Mouse (Mus musculus) left cerebral cortex, adult 18-20 months (tissue): ENCODE data around the gene Olfr462. TPM values are rescaled to one million over a fixed set of nuclear protein-coding genes. Genes with fewer than 3 reads are reported as not detected.

Experiments
- DNase-seq, 2 experiments: peaks; one replicate each; pipeline ENCODE4 v3.0.0; 2021 to 2022; ENCODE audit warnings: low spot score in 2 of 2, mixed read lengths in 1 of 2
- total RNA-seq, 2 experiments: library from RNA; stranded (reverse); gene quantifications; 2 replicates each; pipeline ENCODE4 v1.2.3; 2021

The Olfr462 gene
- total RNA-seq, 2 experiments from 2014 or later, result not detected

GRCm38 (mm10) chr11:87852690-87853596 lies 39.1 kb downstream of the Olfr462 start, which contains the start of gene Mks1:
Gene Mks1 (plus strand): TSS chr11:87853215.
- peak; percentile 90 to 92 for DNase-seq

GRCm38 (mm10) chr11:87847884-87848283 lies 44.2 kb downstream of the Olfr462 start:
- DNase-seq, result no peak

- no peak for DNase-seq
Observed at GRCm38 (mm10) chr11:87846968-87847600, 45.0 kb downstream of the Olfr462 start.

GRCm38 (mm10) chr11:87841436-87841835 lies 50.6 kb downstream of the Olfr462 start:
- no peak for DNase-seq

- no peak for DNase-seq
Observed at GRCm38 (mm10) chr11:87840676-87841075, 51.4 kb downstream of the Olfr462 start.

Other genes with a start within 250 kb of the Olfr462 start
- 1 to 10 TPM; 2.1 to 2.2 TPM for gene Rnf43, start 229.5 kb downstream of the Olfr462 start, total RNA-seq
- 10 to 100 TPM; 80.1 to 87.1 TPM for gene Supt4a, start 154.7 kb downstream of the Olfr462 start, total RNA-seq
- 100 to 1,000 TPM; 172 to 177 TPM for gene Tspoap1, start 131.7 kb downstream of the Olfr462 start, total RNA-seq
- gene Mpo, start 98.7 kb downstream of the Olfr462 start, total RNA-seq, result under 1 TPM in 1 of 2 experiments, not detected in 1; 0.26 TPM
- gene Lpo, start 64.0 kb downstream of the Olfr462 start, total RNA-seq, result under 1 TPM; 0.28 to 0.37 TPM
- gene Mks1, start 39.1 kb downstream of the Olfr462 start, total RNA-seq, result 1 to 10 TPM; 3.9 to 4.1 TPM
- not detected for gene Epx, start 16.7 kb downstream of the Olfr462 start, total RNA-seq
- not detected for gene Olfr463, start 5.1 kb upstream of the Olfr462 start, total RNA-seq
- 1 to 10 TPM in 1 of 2 experiments, under 1 TPM in 1; 0.77 to 2.0 TPM for gene Olfr464, start 28.7 kb upstream of the Olfr462 start, total RNA-seq
- gene Dynll2, start 95.3 kb upstream of the Olfr462 start, total RNA-seq, result 100 to 1,000 TPM; 636 to 646 TPM
- gene Srsf1, start 155.1 kb upstream of the Olfr462 start, total RNA-seq, result 100 to 1,000 TPM; 179 to 200 TPM
- 10 to 100 TPM; 28.1 to 29.4 TPM for gene Vezf1, start 176.0 kb upstream of the Olfr462 start, total RNA-seq
- gene Cuedc1, start 205.8 kb upstream of the Olfr462 start, total RNA-seq, result 10 to 100 TPM; 27.4 to 28.5 TPM